Mouse (Mus musculus): ENCODE results near the gene Psg19. TPM values are rescaled to one million over a fixed set of nuclear protein-coding genes. Genes with fewer than 3 reads are reported as not detected.
"Not testable (repeated sequence)": the region's sequence is repeated elsewhere in the genome, so short reads cannot be mapped to it uniquely, and the experiment has no call there.

Gene Psg19
- total RNA-seq (2021) = not detected

DNA sequence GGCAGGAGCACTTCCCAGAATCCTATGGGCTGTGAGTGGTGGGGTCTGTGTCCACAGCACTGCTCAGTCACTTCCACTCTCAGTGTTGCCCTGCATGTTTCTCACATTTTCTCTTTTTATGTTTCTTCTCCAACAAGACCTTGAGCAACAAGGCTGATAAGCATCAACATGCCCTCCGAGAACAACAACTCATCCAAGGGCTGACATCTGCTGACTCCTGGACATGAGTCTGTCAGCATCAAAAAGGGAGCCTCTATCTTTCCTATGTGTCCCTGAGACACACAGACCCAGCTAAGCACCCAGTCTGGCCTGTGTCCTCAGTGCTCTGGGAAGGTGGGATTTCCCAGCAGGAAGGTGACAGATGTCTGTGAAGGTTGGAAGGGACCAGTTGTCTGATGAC lies at the start of gene Psg19:
TSS of gene Psg19 (minus strand) at position 101 of the 400 bp plus-strand sequence.
- no peak for DNase-seq

DNA sequence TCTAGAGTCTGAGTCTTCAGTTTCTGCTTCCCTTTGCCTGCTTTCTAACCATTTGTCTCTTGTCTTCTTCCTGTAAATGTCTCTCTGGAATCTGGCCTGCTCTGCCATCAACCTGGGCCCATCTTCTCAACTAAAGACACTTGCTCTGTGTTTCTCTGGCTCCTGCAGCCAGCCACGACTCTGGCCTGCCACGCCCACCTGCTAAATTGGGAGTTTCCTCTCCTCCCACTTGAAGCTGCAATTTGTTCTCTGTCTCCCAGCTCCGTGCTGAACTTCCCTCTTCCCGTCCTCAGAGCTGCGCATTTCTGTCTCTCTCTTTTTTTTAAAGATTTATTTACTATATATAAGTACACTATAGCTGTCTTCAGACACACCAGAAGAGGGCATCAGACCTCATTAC lies 46.5 kb upstream of the Psg19 start:
- no peak for DNase-seq

DNA sequence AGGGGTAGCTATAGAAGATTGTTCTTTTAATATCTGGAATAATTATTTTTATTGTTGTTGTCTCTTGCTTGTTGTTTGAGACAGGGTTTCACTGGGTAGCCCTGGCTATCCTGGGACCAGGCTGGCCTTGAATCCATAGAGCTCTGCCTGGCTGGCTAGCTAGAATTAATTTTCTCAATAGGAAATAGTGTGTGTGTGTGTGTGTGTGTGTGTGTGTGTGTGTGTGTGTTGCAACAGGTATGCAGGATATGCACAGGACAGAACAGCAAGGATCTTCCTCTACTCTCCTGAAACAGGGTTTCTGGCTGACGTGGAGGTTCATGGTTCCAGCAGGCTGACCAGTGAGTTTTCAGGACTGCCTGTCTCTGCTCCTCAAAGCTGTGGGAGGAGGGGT lies 42.9 kb upstream of the Psg19 start:
- no peak for DNase-seq

DNA sequence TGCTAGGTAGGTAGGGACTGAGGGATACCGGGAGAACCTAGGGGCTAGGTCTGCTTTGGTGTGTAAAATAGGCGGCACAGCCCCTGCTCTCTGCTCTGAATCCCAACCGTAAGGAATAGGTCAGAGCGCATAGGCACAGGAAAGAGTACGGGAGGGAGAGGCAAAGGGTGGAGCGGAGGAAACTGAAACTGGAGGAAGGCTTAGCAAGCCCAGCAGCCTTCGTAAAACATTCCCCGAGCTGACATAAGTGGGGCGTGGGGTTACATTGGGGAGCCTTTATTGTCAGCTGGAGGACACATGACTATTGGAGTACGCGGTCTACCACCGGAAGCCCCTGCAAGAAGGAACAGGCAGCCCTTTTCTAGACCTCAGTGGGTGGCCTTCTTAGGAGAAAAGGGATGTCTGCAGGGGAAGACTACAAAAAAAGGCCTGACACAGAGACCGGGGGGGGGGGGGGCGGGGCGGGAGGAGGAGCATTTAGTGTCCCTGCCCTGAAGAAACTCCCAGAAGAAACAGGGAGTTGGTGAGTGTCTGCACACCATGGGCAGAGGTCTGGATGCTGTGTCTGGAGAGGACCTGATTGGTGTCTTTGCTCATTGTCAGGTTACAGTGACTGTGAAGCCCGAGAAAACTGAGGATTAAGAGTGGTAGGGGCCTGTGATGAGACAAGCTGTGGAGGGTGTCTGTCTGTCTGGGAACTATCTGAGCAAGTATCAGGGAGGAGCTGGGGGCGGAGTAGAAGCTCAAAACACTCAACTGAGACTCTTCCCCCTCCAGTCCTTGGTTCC lies 42.3 kb upstream of the Psg19 start:
- peak in 1 of 2 experiments; percentile 8 for DNase-seq

DNA sequence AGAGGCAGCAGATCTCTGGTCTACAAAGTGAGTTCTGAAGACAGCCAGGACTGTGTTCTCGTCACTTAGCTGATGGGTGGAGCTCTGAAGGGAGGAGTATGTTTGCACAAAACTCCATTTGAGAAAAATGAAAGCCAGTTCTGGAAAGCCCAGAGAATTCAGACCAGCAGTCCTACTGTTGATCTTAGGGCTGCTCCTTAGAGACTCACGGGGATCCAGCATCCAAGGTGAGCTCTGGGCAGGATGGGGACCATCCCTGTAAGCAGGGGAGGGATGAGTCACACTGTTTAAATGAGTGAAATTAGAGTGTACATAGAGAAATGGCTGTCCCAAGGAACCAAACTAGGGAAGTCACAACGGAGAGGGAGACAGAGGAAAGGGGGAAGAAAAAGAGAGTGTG lies 41.5 kb upstream of the Psg19 start, which contains the start of gene Mill2:
TSS of gene Mill2 (plus strand) at position 102 of the 400 bp plus-strand sequence.
- no peak for DNase-seq

DNA sequence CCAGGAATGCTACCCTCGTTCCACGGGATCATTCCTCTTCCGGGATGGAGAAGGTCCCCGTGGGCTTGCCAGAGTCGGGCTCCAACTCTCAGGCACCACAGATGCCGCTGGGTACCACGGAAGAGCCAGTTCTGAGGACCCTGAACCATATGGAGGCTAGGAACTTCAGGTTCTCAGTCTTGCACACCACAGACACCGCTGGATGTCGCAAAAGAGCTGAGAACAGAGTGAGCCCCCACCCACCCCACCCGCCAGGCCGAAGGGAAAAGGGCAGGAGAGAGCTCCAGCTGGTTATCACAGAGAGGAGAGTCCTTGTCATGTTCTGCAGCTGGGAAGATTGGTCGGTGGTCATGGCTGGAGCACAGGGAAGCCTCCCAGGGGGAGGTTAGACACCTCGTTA lies 34.0 kb upstream of the Psg19 start:
- DNase-seq = no peak

DNA sequence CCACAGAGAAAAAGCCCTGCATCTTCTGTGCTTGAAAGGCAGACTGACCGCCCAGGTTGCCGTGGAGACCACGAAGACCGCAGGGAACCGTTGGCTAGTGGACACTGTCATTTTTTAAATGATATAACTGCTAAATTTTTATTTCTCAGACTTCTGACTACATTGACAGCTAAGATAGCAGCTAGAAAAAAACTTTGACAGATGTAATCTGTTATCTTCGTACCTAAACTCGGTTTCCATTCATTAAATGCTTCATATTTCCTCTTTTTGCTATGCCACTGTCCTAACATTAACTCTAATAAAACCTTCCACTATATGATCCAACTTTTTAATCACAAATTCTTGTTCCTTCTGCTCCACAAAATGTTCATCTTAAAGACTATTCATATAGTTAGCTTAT lies 31.2 kb upstream of the Psg19 start:
- DNase-seq = no peak

DNA sequence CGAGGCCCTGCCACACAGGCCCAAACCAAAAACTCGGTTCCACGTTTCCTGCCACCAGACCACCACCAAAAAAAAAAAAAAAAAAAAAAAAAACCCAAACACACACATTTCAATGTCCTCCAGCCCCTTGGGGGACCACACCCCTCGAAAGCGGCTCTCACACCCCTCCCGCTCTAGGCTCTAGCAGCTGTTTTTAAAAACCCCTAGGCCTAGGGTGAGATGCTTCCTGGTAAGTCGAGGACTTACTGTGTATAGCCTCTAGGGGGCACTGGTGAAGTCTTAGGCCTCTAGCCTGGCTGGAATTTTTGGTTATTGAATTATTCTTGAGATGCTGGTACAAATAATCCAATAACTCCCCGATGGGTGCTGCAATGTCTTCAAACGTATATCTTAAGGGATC lies 30.3 kb upstream of the Psg19 start:
- no peak for DNase-seq

DNA sequence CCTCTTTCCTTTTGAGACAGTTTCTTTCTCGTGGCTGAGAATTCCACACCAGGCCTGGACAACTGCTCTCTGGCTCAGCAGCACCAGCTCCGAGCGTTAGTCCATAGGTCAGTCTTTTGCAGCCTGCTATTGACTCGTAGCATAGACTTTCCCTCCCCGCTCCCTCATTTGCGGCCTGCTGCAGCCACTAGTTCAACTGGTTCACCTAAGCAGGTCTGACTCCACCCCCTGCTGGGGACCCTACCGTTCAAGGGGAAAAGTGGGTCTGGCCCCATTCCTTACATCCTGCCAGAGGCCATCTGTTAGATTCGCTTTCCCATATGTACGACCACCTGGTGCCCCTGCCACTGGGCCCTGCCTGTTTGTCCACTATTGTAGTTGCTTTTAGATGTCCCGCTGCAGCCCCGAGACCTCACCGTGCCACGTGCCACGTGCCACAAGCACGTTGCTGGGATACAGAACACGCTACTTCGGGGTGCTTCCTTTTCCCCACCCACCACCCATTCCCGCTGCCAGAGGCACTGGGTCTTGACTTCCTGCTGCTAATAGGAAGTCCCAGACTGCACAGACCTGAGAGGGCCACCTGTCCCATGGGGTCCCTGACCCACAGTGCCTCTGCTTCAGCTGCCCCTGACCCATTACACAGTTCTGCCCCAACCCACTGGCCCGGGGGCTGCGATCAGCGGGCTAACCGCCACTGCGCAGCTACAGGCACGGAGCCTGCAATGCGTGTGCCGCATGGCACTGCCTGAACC lies 29.6 kb upstream of the Psg19 start:
- DNase-seq = no peak

DNA sequence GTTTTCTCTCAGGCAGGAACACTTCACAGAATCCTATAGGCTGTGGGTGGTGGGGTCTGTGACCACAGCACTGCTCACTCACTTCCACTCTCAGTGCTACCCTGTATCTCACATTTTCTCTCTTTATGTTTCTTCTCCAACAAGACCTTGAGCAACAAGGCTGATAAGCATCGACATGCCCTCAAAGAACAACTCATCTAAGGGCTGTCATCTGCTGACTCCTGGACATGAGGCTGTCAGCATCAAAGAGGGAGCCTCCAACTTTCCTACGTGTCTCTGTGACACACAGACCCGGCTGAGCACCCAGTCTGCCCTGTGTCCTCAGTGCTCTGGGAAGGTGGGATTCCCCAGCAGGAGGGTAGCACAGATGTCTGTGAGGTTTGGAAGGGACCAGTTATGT lies 23.2 kb upstream of the Psg19 start, which contains the start of gene Psg17:
TSS of gene Psg17 (minus strand) at position 101 of the 400 bp plus-strand sequence.
- no peak for DNase-seq

DNA sequence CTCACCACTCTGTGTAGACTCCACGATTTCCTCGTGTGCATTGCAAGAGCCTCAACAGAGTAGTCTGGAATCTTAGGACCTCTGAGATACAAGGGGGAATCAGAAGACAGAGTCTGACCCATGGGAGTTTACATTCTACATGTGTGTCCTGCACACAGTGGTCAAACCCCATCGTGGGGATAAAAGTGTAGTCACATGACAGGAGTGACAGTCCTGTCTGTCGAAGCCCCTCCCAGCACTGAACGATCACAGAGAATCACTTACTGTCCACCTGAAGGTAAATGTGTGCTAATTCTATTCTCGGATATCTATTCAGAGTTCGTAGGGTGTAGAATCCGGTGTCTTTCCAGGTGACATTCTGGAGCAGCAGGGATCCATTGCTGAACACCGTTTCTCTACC lies 20.0 kb upstream of the Psg19 start:
- no peak for DNase-seq

DNA sequence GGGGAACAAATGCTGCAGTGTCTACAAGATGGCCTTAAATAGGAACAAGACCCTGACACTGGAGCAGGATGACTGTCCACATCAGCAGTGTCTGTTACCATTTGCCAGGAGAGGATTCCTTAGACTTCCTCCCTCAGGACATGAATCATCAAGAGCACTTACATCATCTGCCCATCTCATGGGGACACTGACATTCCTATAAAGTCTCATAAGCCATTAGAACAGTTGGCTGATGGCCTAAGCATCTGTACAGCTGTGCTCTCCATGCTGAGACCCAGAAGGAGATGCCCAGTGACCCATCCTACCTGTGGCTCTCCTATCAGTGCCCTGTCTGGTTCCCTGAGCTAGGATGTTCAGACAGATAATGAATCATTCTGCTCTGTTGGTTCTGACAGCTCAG lies 5.2 kb upstream of the Psg19 start:
- DNase-seq = no peak

DNA sequence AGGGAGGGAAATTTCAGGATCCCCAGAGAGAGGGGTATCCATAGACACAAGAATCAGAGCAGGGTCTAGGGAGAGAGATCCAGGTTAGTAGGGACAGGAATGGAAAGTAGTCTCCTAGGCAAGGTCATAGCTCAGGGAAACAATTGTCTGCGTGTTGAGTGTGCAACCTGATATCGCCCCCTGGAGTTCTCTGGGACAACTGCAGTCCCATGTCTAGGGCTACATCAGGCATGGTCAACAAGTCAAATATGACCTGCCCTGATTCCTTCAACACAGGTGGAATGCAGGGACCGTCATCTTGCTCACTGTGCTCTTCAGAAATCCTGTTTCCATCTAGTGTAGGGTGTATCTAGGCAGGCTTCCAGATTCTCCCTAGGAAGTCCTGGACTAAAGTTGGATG lies 809 bp upstream of the Psg19 start:
- DNase-seq = no peak

DNA sequence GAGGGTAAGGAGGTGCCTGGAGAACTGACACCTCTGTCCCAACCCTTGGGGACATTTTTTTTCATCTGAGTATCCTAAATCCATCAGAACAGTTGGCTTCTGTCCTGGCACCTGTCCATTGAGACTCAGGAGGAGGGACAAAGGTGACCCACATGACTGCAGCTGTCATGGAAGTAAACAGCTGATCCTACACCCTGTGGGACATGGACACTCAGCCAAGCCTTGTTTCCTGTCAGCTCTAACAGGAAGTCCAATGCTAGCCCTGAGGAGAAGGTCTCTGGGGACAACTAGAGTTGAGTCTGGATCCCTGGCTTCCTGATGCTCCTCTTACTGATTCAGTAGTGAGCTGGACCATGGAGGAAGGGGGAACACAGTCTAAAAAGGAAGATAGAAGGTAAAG lies 7.6 kb downstream of the Psg19 start:
- not testable (repeated sequence) for DNase-seq

DNA sequence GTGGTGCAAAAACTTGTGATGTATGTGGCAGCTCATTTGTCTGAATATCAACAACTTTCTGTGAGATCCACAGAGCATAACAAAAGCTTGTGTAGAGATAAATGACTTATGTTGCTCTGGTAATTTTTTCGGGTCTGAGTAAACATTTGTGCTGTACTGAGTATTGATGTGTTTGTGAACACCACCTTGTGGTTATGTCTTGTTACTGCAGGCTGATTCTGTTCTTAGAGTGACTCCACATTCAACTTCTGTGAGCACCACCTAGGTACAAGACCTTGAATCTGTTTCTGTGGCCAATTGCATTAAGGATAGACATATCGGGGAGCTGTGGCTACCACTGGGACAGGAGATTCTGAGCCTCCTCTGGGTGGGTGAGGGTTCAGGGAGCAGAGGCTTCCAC lies 17.0 kb downstream of the Psg19 start:
- not testable (repeated sequence) for DNase-seq

DNA sequence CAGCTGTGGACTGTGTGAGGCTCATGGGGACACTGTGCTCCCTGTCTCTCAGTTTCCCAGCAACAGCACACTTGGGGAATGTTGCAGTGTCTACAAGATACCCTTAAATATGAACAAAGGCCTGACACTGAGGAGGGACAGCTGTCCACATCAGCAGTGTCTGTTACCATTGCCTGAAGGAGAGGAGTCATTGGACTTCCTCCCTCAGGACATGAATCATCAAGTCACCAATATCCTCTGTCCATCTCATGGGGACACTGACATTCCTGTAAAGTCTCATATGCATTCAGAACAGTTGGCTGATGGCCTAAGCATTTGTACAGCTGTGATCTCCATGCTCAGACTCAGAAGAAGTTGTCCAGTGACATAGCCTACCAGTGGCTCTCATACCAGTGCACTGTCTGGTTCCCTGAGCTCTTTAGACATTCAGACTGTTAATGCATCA lies 19.0 kb downstream of the Psg19 start:
- no peak for DNase-seq

DNA sequence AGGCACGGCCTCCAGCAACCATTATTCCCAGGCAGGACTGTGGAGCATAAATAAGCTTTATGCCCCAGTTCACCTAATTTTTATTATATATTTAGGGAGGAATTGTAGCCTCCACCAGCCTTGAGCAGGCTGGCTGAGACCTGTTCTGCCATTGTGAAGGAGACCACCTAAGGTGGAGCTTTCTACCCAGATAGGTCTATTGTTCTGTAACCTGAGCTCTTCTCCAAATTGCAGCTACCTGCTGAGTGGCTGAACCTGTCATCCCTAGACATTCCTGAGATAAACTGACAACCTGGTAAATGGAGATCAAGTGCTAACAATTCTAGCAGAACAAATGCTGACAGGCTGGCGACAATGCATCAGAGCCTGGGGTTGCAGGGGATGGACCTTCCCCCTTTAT lies 35.4 kb downstream of the Psg19 start:
- DNase-seq = not testable (repeated sequence)

DNA sequence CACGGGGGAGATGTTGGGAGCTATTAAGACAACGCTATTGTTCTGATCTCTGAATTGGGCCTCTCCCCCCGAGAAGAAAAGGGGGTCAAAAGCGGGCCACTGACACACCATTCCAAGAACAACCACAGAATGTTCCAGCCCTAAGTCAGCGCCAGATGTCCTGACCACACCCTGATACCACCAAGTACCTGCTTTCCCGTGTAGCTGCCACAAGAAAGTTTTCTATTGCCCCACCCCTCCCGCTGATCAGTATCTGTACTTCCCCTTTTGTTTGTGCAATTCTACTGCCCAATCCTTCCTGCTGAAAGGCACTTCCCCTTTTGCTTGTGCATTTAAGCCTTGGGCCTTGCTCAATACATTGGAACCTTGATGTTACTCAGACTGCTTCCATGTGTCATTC lies 38.2 kb downstream of the Psg19 start:
- DNase-seq = not testable (repeated sequence)

DNA sequence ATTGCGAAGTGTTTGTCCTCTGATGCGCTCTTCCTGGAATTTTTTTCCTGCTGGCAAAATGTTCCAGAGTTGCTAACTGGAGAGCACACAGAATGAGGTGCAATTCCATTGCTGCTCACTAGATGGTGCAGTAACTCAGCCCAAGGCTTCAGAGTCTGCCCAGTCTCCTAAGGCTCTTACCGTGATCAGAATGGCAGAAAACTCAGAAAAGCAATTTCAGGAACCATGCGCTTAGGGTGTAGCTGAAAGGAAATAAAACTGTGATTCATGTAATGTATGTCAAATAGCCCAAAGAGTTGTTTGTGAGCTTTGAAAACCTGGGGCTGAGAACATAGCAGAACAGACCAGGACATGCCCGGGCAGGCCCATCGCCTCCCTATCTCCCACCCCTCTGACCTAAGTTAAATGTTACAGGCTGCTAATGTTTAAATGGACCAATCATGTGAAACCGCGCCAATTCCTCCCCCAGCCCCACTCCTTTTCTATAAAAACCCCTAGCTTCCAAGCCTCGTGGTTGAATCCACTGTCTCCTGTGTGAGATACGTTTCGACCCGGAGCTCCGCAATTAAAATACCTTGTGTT lies 48.3 kb downstream of the Psg19 start:
- peak; percentile 22 to 44 for DNase-seq

DNA sequence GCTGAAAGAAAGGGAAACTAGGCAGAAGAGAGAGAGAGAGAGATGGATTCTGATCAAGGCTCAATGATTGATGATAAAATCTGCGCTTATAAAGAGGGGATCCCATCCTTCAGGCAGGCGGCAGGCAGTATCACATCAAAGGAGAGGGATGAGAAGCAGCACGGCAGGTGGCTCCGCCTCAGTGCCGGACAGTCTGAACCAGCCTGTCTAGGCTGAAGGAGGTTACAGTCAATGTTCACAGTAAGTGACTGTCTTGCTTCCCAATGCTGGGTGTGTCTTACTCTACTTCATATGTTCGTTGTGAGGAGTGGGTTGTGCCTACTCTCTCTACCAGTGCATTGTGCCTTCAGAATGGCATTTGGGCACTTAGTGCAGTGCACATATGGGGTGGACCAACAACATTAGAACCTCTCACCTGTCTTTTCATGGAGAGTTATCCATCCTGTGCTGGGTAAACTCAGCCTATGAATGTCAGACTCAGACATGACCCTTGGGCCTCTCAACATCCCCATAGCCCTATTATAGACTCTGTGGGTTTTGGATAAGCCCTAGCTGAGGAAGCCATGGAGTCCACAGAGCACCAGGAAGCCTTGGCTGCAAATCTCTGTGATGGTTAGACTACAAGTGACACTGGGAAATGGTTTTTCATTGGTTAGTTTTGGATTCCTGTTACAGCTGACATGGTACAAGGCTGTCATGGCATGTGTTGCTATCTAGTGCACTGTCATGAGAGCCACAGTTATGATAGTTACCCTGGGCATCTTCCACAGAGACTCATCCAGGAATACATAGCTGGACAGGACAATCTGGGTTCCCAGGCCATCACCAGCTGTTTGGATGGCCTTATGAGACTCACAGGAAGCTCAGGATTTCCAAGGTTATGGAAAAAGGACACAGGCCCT lies 49.1 kb downstream of the Psg19 start:
- DNase-seq = no peak

DNA sequence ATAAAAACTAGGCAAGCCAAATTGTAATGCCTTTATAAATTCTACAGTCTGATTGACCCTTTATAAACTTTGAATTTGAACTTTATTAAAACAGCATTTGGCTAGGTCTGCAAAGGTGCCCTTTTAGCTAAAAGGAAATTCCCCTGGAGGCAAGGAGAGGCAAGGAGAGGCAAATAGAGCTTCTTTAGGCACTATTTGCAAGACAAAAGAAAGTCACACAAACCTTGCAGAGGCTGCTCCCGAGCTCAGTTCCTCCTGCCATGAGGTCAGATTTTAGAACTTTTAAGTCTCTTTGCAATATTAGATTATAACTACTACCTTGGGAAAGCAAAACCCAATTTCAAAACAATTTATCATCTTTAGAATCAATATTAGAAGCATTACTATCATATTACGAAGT lies 50.9 kb downstream of the Psg19 start:
- DNase-seq = not testable (repeated sequence)

DNA sequence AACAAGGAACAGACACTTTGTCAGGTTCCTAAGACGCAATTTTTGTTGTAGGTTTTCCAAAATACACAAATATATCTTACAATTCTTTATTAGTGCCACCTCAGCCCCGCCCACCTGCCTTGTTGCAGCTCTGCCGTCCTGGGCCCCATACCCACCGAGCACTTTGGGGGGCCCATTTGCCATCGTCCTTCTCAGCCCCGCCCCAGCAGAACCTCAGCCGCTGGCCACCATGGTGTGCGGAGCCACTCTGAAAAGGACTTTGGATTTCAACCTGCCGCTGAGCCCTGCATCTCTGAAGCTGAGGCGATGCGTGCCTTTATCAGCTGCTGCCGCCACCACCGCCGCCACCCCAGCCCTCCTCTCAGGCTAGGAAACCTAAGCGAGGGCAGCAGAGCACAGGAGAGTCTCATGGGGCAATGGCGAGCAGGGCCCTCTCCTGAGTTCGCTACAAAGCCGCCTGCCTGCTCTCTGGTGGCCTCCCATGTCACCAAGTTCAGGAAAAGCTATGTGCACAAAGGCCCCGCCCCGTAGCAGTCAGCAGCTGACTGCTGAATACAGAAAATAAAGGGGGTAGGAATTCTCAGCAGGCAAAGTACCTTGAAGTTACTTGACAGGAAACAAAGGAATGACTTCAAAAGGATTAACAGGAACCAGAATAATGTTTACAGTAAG lies 52.0 kb downstream of the Psg19 start:
- no peak for DNase-seq
